Mouse (Mus musculus) CH12.LX (cell line): Measurements from ENCODE around the gene Hnrnpll. TPM values are rescaled to one million over a fixed set of nuclear protein-coding genes. Genes with fewer than 3 reads are reported as not detected.
A peak's percentile ranks its signal among the peaks of the same experiment; 100 is the strongest.

Experiments used
- DNase-seq: peaks from one replicate; pipeline ENCODE4 v3.0.0-alpha.2; 2013; ENCODE audit errors: extremely low read depth
- H3K27ac ChIP-seq: 2 replicates; pipeline ENCODE4 v1.5.1; 2012; ENCODE audit warnings: low read depth, mild to moderate bottlenecking, control low read depth, moderate library complexity; ENCODE audit not compliant: insufficient read depth
- H3K27me3 ChIP-seq: replicated peaks from 2 replicates; pipeline ENCODE3; 2012; ENCODE audit warnings: inconsistent platforms
- H3K36me3 ChIP-seq, 2 experiments: replicated peaks in 1 of 2; 2 replicates each; pipeline versions ENCODE3 to v1.6.1; 2012; ENCODE audit warnings: inconsistent platforms in 1 of 2, low read length in 1 of 2, mild to moderate bottlenecking in 1 of 2, mixed read lengths in 1 of 2, moderate library complexity in 1 of 2; ENCODE audit not compliant: control insufficient read depth in 1 of 2, insufficient read depth in 1 of 2
- H3K4me1 ChIP-seq, 2 experiments: 2 replicates each; pipeline ENCODE4 v1.6.1; 2012; ENCODE audit warnings: inconsistent platforms in 1 of 2, moderate library complexity in 1 of 2; ENCODE audit not compliant: insufficient read depth in 2 of 2, control insufficient read depth in 1 of 2
- H3K4me2 ChIP-seq: 2 replicates; pipeline ENCODE4 v1.6.1; 2012; ENCODE audit warnings: low read depth, mild to moderate bottlenecking, control low read depth; ENCODE audit not compliant: poor library complexity, insufficient read depth, severe bottlenecking
- H3K4me3 ChIP-seq, 3 experiments: fragments of 150-350 bp in 1 of 3; sonication (generic) in 1 of 3; replicated peaks in 1 of 3; 2 replicates each; pipeline versions ENCODE3 to v1.5.1; 2011 to 2012; ENCODE audit warnings: low read depth in 2 of 3, low read length in 2 of 3, mild to moderate bottlenecking in 2 of 3, moderate library complexity in 2 of 3, control low read depth in 1 of 3, improper control_type of control experiment in 1 of 3, inconsistent platforms in 1 of 3, mixed read lengths in 1 of 3; ENCODE audit not compliant: poor library complexity in 1 of 3
- H3K79me2 ChIP-seq: replicated peaks from 2 replicates; pipeline ENCODE4 v1.6.1; 2012; ENCODE audit warnings: mild to moderate bottlenecking, moderate library complexity; ENCODE audit not compliant: control insufficient read depth, poor library complexity, insufficient read depth, severe bottlenecking; ENCODE audit errors: extremely low read depth
- H3K9ac ChIP-seq: 2 replicates; pipeline ENCODE4 v1.6.1; 2012; ENCODE audit warnings: low read depth, mild to moderate bottlenecking, control low read depth, moderate library complexity; ENCODE audit not compliant: insufficient read depth
- H3K9me3 ChIP-seq: replicated peaks from 2 replicates; pipeline ENCODE3; 2012; ENCODE audit warnings: low read length, inconsistent platforms, mixed read lengths
- BHLHE40 ChIP-seq: IDR thresholded peaks from 2 replicates; pipeline ENCODE4 v1.6.1; 2011; ENCODE audit warnings: mild to moderate bottlenecking, low read depth, low read length, improper control_type of control experiment
- CTCF ChIP-seq, 2 experiments: IDR thresholded peaks in 1 of 2; conservative IDR thresholded peaks in 1 of 2; 2 replicates each; pipeline ENCODE4 v1.5.1; 2011 to 2012; ENCODE audit warnings: low read depth in 2 of 2, low read length in 2 of 2, improper control_type of control experiment in 1 of 2, inconsistent platforms in 1 of 2, mild to moderate bottlenecking in 1 of 2, moderate library complexity in 1 of 2
- E2F4 ChIP-seq: IDR thresholded peaks from 2 replicates; pipeline ENCODE4 v1.6.1; 2011; ENCODE audit warnings: low read depth, low read length, improper control_type of control experiment; ENCODE audit not compliant: insufficient replicate concordance
- ETS1 ChIP-seq: conservative IDR thresholded peaks from 2 replicates; pipeline ENCODE4 v1.6.1; 2012; ENCODE audit warnings: low read depth, mild to moderate bottlenecking, inconsistent platforms, low read length, improper control_type of control experiment, moderate library complexity
- GABPA ChIP-seq: IDR thresholded peaks from 2 replicates; pipeline ENCODE4 v1.6.1; 2012; ENCODE audit warnings: low read depth, low read length, improper control_type of control experiment, inconsistent platforms; ENCODE audit not compliant: insufficient replicate concordance
- HCFC1 ChIP-seq: IDR thresholded peaks from 2 replicates; pipeline ENCODE4 v1.6.1; 2012; ENCODE audit warnings: low read depth, mild to moderate bottlenecking, inconsistent platforms, low read length, improper control_type of control experiment
- JUND ChIP-seq: conservative IDR thresholded peaks from 2 replicates; pipeline ENCODE4 v1.6.1; 2011; ENCODE audit warnings: low read depth, low read length, improper control_type of control experiment
- KAT2A ChIP-seq: IDR thresholded peaks from 2 replicates; pipeline ENCODE4 v1.6.1; 2012; ENCODE audit warnings: low read length, improper control_type of control experiment, inconsistent platforms; ENCODE audit not compliant: insufficient replicate concordance
- MAFK ChIP-seq: IDR thresholded peaks from 2 replicates; pipeline ENCODE4 v1.6.1; 2011; ENCODE audit warnings: low read length, improper control_type of control experiment; ENCODE audit not compliant: insufficient replicate concordance
- MAX ChIP-seq: IDR thresholded peaks from 2 replicates; pipeline ENCODE4 v1.6.1; 2011; ENCODE audit warnings: low read length, improper control_type of control experiment
- MAZ ChIP-seq: IDR thresholded peaks from 2 replicates; pipeline ENCODE4 v1.6.1; 2012; ENCODE audit warnings: low read depth, mild to moderate bottlenecking, inconsistent platforms, low read length, improper control_type of control experiment, moderate library complexity
- MXI1 ChIP-seq: IDR thresholded peaks from 2 replicates; pipeline ENCODE4 v1.6.1; 2011; ENCODE audit warnings: mild to moderate bottlenecking, low read depth, low read length, improper control_type of control experiment
- NRF1 ChIP-seq: IDR thresholded peaks from 2 replicates; pipeline ENCODE4 v1.6.1; 2014; ENCODE audit warnings: low read depth, mild to moderate bottlenecking, inconsistent platforms, low read length, improper control_type of control experiment, moderate library complexity
- RAD21 ChIP-seq: IDR thresholded peaks from 2 replicates; pipeline ENCODE4 v1.6.1; 2011; ENCODE audit warnings: low read depth, mild to moderate bottlenecking, low read length, improper control_type of control experiment, moderate library complexity
- RCOR1 ChIP-seq: conservative IDR thresholded peaks from 2 replicates; pipeline ENCODE4 v1.6.1; 2012; ENCODE audit warnings: low read depth, mild to moderate bottlenecking, inconsistent platforms, low read length, improper control_type of control experiment
- TBP ChIP-seq: conservative IDR thresholded peaks from 2 replicates; pipeline ENCODE4 v1.6.1; 2011; ENCODE audit warnings: low read depth, low read length, improper control_type of control experiment
- UBTF ChIP-seq: IDR thresholded peaks from 2 replicates; pipeline ENCODE4 v1.6.1; 2012; ENCODE audit warnings: low read depth, mild to moderate bottlenecking, inconsistent platforms, low read length, improper control_type of control experiment, moderate library complexity
- ZMIZ1 ChIP-seq: IDR thresholded peaks from 2 replicates; pipeline ENCODE4 v1.6.1; 2012; ENCODE audit warnings: low read depth, mild to moderate bottlenecking, inconsistent platforms, low read length, improper control_type of control experiment
- ZNF384 ChIP-seq: IDR thresholded peaks from 2 replicates; pipeline ENCODE4 v1.6.1; 2012; ENCODE audit warnings: low read depth, low read length, improper control_type of control experiment, inconsistent platforms
- dilution Hi-C: fragments of 300-500 bp; cut with MboI; formaldehyde crosslinking; loops from 2 replicates; pipeline ENCODE4 v1.14.3; 2020; ENCODE audit warnings: low sequenced_read_pairs; ENCODE audit not compliant: extremely low pct_unique_long_range_greater_than_20kb, extremely low pct_ligation_motif_present
- in situ Hi-C: fragments of 300-500 bp; cut with MboI; formaldehyde crosslinking; loops from 3 replicates; pipeline ENCODE4 v1.14.3; 2019; ENCODE audit warnings: low sequenced_read_pairs, low pct_ligation_motif_present, low pct_unique_long_range_greater_than_20kb, mixed read lengths
- polyA plus RNA-seq: library from polyadenylated mRNA; unstranded; fragments of >175 nt; gene quantifications from 2 replicates; pipeline ENCODE4 v1.2.1, GENCODE M21; 2012; ENCODE audit warnings: low read depth; ENCODE audit not compliant: insufficient read length
- total RNA-seq, 2 experiments: library from RNA; depleted of rRNA; stranded (reverse); fragments of 300-350 nt in 1 of 2; fragments of >200 nt in 1 of 2; gene quantifications; 2 replicates each; pipeline ENCODE4 v1.2.3; 2012 to 2014

Gene Hnrnpll
- total and polyA plus RNA-seq, 3 experiments, result 14.4 to 24.1 (median 22.3) TPM

GRCm38 (mm10) chr17:80095254-80095899 is 33.2 kb upstream of the Hnrnpll start:
- H3K4me3 ChIP-seq, result no peak overlapping the region
- TF ChIP-seq MXI1, result no peak
- TF ChIP-seq NRF1, result no peak
- TF ChIP-seq ZMIZ1, result no peak
- TF ChIP-seq RCOR1, result no peak
- no peak for TF ChIP-seq ETS1
- TF ChIP-seq RAD21, result no peak
- no peak for TF ChIP-seq CTCF (conservative IDR thresholded peaks at IDR 0.05 in 1 of 2, IDR thresholded peaks at IDR 0.05 in 1 of 2; ENCODE audit: low read depth in 2 of 2, low read length in 2 of 2)
- no peak for TF ChIP-seq KAT2A
- TF ChIP-seq HCFC1, result no peak
- no peak for TF ChIP-seq UBTF
- TF ChIP-seq JUND, result no peak
- no peak for TF ChIP-seq E2F4
- TF ChIP-seq GABPA, result no peak
- no peak for TF ChIP-seq TBP
- in situ Hi-C loops, result no loop called here
- no peak for DNase-seq
- dilution Hi-C loops, result no loop called here
- H3K4me2 ChIP-seq, result no peak overlapping the region
- no peaks in the 10 kb centered on the region for H3K36me3 ChIP-seq
- H3K4me1 ChIP-seq, result peaks cover 0 to 3% of the 10 kb centered on the region in 2 experiments; a peak in 1 of 4 replicates
- no peaks in the 10 kb centered on the region for H3K79me2 ChIP-seq
- no peak overlapping the region for H3K9ac ChIP-seq
- no peaks in the 10 kb centered on the region for H3K9me3 ChIP-seq
- peaks cover 8% of the 10 kb centered on the region for H3K27me3 ChIP-seq
- H3K27ac ChIP-seq, result no peak overlapping the region

GRCm38 (mm10) chr17:80091879-80092549 is 29.9 kb upstream of the Hnrnpll start:
- Histone ChIP-seq H3K4me1 (peaks cover 0 to 3% of the 10 kb centered on the region in 2 experiments; a peak in 1 of 4 replicates), H3K36me3 (no peaks in the 10 kb centered on the region), H3K79me2 (no peaks in the 10 kb centered on the region), H3K27ac (no peak overlapping the region), H3K9me3 (no peaks in the 10 kb centered on the region), H3K9ac (no peak overlapping the region), H3K4me2 (no peak overlapping the region; the same call in 1 of the 2 replicates), H3K4me3 (no peak overlapping the region), H3K27me3 (peaks cover 23% of the 10 kb centered on the region)
- no peak for TF ChIP-seq MAZ
- no peak for TF ChIP-seq MAFK
- TF ChIP-seq BHLHE40, result 0 out of 2 replicates have a peak, but pooled peaks have one; percentile 21
- peak; percentile 73 for TF ChIP-seq ZNF384
- TF ChIP-seq MAX, result no peak
- in situ Hi-C loops (no loop called here), dilution Hi-C loops (no loop called here)
- no peak for DNase-seq
